Mouse (Mus musculus): ENCODE measurements around the gene Pcp4l1.

DNA sequence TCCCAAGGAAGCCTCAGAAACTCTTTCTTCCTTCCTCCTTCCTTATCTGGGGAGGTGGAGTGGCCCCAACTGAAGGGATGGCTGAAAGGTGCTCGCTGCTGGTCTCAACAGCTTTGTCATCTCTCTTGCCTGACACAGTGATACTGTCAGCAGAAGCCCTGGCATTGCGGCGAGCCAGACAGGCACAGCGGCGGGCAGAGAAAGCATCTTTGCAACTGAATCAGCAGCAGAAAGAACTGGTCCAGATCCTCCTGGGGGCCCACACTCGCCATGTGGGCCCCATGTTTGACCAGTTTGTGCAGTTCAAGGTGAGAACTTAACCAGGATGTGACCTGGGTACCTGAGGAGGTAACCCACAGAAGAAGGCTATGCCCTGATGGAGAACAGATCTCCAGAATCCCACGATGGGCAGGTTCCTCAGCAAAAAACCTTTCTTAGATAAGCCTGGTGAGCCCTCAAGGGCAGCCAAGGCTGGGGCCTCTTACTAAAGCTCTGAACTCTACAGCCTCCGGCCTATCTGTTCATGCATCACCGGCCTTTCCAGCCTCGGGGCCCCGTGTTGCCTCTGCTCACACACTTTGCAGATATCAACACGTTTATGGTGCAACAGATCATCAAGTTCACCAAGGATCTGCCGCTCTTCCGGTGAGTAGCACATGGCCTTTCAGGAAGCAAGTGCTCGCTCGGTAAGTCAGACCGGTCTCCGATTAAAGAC lies 20.3 kb upstream of the Pcp4l1 start:
- no peak for TF ChIP-seq POLR2A (IDR thresholded peaks at IDR 0.05; ENCODE audit: borderline replicate concordance, extremely low read depth, low read depth, low read length)
- no peak for TF ChIP-seq CTCF (IDR thresholded peaks at IDR 0.05; ENCODE audit: insufficient read depth, low read length)

Data from lung, adult 2 months (tissue).